Mouse (Mus musculus) small intestine, adult 2 months (tissue): ENCODE results near the gene Gas1.

Experiments used
- CTCF ChIP-seq: fragments of 200-500 bp; IDR thresholded peaks from 2 replicates; pipeline ENCODE4 v1.5.1; 2012; ENCODE audit warnings: low read depth, mild to moderate bottlenecking, control low read depth, inconsistent platforms, low read length, moderate library complexity, mixed read lengths; ENCODE audit not compliant: insufficient replicate concordance, insufficient read length; ENCODE audit errors: extremely low read depth
- POLR2A ChIP-seq: fragments of 200-500 bp; IDR thresholded peaks from 2 replicates; pipeline ENCODE4 v1.6.1; 2012; ENCODE audit warnings: low read depth, mild to moderate bottlenecking, control low read depth, inconsistent platforms, low read length, moderate library complexity

DNA sequence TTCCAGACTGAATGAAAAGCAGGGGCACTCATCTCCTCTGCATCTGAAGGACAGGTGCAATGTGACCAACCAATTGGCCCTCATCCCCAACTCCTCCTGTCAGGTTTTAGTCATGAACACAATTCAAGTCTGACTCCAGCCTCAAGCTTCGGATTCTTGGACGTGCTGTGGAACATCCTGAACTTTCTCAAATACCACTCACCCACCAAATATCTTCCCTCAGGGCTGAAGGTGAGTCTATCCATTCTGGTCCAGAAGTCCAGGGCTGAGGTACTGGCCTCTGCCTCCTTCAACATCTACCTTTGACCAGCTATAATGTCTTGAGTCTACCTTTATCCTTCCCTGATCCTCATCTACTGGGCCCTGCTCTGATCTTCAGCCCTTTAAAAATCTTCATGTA is 8.1 kb downstream of the Gas1 start:
- TF ChIP-seq CTCF (no peak), POLR2A (no peak)
